Mouse (Mus musculus): ENCODE results near the gene Nmt2. TPM values are rescaled to one million over a fixed set of nuclear protein-coding genes. Genes with fewer than 3 reads are reported as not detected.

The Nmt2 gene
- total and polyA plus RNA-seq, 3 experiments = 19.9 to 34.1 TPM; not detected in 1

DNA sequence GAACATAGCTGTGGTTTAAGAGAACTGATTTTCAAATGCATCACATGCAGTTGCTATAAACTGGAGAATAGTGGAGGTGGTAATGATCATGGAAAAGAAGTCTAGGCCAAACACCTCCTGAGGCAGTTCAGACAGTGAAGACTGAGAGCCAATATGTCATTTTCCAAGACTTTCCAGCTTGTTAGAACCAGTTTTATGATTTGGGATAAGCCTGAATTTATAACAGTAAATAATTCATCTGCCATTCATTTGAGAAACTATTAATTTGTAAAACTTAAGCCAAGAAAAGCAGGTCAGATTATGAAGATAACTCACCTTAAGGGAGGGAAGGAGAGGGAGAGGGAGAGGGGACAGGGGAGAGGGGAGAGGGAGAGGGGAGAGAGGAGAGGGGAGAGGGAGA, 69.1 kb downstream of the Nmt2 start:
- no peak overlapping the region for H3K4me3 ChIP-seq (ENCODE audit: control insufficient read depth in 1 of 2, insufficient read depth in 1 of 2, low read depth in 2 of 2, low read length in 2 of 2)
- no peaks in the 10 kb centered on the region for H3K9me3 ChIP-seq (replicated peaks; ENCODE audit: insufficient read depth, low read length)
- H3K79me2 ChIP-seq (ENCODE audit: control insufficient read depth, insufficient read depth, low read length, poor library complexity) = no peaks in the 10 kb centered on the region
- DNase-seq (ENCODE audit: low read depth, low spot score) = no peak
- H3K9ac ChIP-seq (ENCODE audit: control insufficient read depth, low read depth, low read length, poor library complexity, severe bottlenecking) = no peak overlapping the region
- H3K36me3 ChIP-seq (ENCODE audit: control insufficient read depth in 1 of 2, insufficient read depth in 2 of 2, low read length in 2 of 2) = no peaks in the 10 kb centered on the region
- no peaks in the 10 kb centered on the region for H3K4me1 ChIP-seq (ENCODE audit: control insufficient read depth in 1 of 2, insufficient read depth in 2 of 2, low read length in 2 of 2)
- H3K27ac ChIP-seq (ENCODE audit: control insufficient read depth, low read depth, low read length) = no peak overlapping the region
- no peak for TF ChIP-seq CHD2 (IDR thresholded peaks at IDR 0.05; ENCODE audit: low read length)
- TF ChIP-seq POLR2AphosphoS2 (IDR thresholded peaks at IDR 0.05; ENCODE audit: low read length) = no peak
- no peak for TF ChIP-seq MXI1 (IDR thresholded peaks at IDR 0.05; ENCODE audit: low read depth, low read length)
- no peak for TF ChIP-seq USF1 (IDR thresholded peaks at IDR 0.05; ENCODE audit: low read depth, low read length)
- no peak for TF ChIP-seq MAX (IDR thresholded peaks at IDR 0.05; ENCODE audit: low read length)
- TF ChIP-seq TBP (IDR thresholded peaks at IDR 0.05; ENCODE audit: low read depth, low read length) = no peak
- no peak for TF ChIP-seq MEF2A (IDR thresholded peaks at IDR 0.05; ENCODE audit: extremely low read depth, insufficient replicate concordance, low read depth, low read length, poor library complexity, severe bottlenecking)
- TF ChIP-seq CTCF (IDR thresholded peaks at IDR 0.05 in 2 of 3, conservative IDR thresholded peaks at IDR 0.05 in 1 of 3; ENCODE audit: control insufficient read depth in 1 of 3, insufficient read depth in 1 of 3, low read depth in 2 of 3, low read length in 3 of 3, poor library complexity in 1 of 3, severe bottlenecking in 1 of 3) = no peak
- no peak for TF ChIP-seq NRF1 (IDR thresholded peaks at IDR 0.05; ENCODE audit: insufficient read depth, low read depth, low read length, poor library complexity, severe bottlenecking)
- no peak for TF ChIP-seq MYC (IDR thresholded peaks at IDR 0.05; ENCODE audit: low read depth, low read length)
- no peak for TF ChIP-seq MYB (IDR thresholded peaks at IDR 0.05; ENCODE audit: low read depth, low read length)
- TF ChIP-seq ZC3H11A (IDR thresholded peaks at IDR 0.05; ENCODE audit: low read depth, low read length) = no peak
- H3K27me3 ChIP-seq (ENCODE audit: control insufficient read depth in 1 of 2, insufficient read depth in 2 of 2, low read length in 2 of 2) = no peaks in the 10 kb centered on the region; a peak in 1 of 4 replicates

DNA sequence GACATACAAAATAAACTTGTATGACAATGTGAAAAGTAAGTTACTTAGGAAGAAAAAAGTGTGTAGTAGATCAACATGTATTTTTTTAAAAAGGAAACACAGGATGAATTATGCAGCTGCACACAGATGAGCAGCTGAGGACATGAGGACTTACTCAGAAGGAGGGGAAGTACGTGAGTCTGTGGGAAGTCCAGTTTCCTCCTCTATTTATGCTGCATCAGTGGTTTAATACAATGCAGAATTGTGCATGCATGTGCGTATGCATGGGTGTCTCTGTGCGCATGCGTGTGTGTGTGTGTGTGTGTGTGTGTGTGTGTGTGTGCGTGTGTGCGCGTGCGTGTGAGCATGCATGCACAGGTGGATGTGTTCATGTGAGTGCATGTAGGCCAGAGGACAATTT, 71.8 kb downstream of the Nmt2 start:
- Histone ChIP-seq H3K4me3 (ENCODE audit: control insufficient read depth in 1 of 2, insufficient read depth in 1 of 2, low read depth in 2 of 2, low read length in 2 of 2) (no peak overlapping the region), H3K4me1 (ENCODE audit: control insufficient read depth in 1 of 2, insufficient read depth in 2 of 2, low read length in 2 of 2) (no peaks in the 10 kb centered on the region), H3K27me3 (ENCODE audit: control insufficient read depth in 1 of 2, insufficient read depth in 2 of 2, low read length in 2 of 2) (no peaks in the 10 kb centered on the region; a peak in 1 of 4 replicates), H3K79me2 (ENCODE audit: control insufficient read depth, insufficient read depth, low read length, poor library complexity) (no peaks in the 10 kb centered on the region), H3K9me3 (replicated peaks; ENCODE audit: insufficient read depth, low read length) (no peaks in the 10 kb centered on the region), H3K27ac (ENCODE audit: control insufficient read depth, low read depth, low read length) (no peak overlapping the region), H3K36me3 (ENCODE audit: control insufficient read depth in 1 of 2, insufficient read depth in 2 of 2, low read length in 2 of 2) (no peaks in the 10 kb centered on the region), H3K9ac (ENCODE audit: control insufficient read depth, low read depth, low read length, poor library complexity, severe bottlenecking) (no peak overlapping the region)
- TF ChIP-seq NRF1 (IDR thresholded peaks at IDR 0.05; ENCODE audit: insufficient read depth, low read depth, low read length, poor library complexity, severe bottlenecking) (no peak), USF2 (IDR thresholded peaks at IDR 0.05; ENCODE audit: borderline replicate concordance in 1 of 2, insufficient read depth in 1 of 2, low read depth in 1 of 2, low read length in 2 of 2) (no peak), ETS1 (IDR thresholded peaks at IDR 0.05; ENCODE audit: low read depth, low read length) (no peak), MXI1 (IDR thresholded peaks at IDR 0.05; ENCODE audit: low read depth, low read length) (no peak), ELF1 (IDR thresholded peaks at IDR 0.05; ENCODE audit: low read depth, low read length) (no peak), CHD1 (IDR thresholded peaks at IDR 0.05; ENCODE audit: low read depth, low read length) (no peak), CHD2 (IDR thresholded peaks at IDR 0.05; ENCODE audit: low read length) (no peak), MYC (IDR thresholded peaks at IDR 0.05; ENCODE audit: low read depth, low read length) (no peak), CTCF (IDR thresholded peaks at IDR 0.05 in 2 of 3, conservative IDR thresholded peaks at IDR 0.05 in 1 of 3; ENCODE audit: control insufficient read depth in 1 of 3, insufficient read depth in 1 of 3, low read depth in 2 of 3, low read length in 3 of 3, poor library complexity in 1 of 3, severe bottlenecking in 1 of 3) (no peak)
- no peak for DNase-seq (ENCODE audit: low read depth, low spot score)

Data from MEL (cell line).